Mouse (Mus musculus) megakaryocyte progenitor cell, adult 5-6 weeks (primary cell): ENCODE data around the gene Soat2. TPM values are rescaled to one million over a fixed set of nuclear protein-coding genes. Genes with fewer than 3 reads are reported as not detected.

ENCODE experiments used
- ATAC-seq: replicated peaks from 2 replicates; pipeline ENCODE4 v1.8.0; 2016; ENCODE audit warnings: mild to moderate bottlenecking, moderate TSS enrichment, inconsistent platforms; ENCODE audit not compliant: poor library complexity
- total RNA-seq, 2 experiments: library from RNA; stranded (forward) in 1 of 2; stranded (reverse) in 1 of 2; fragments of 157-497, 149-512 nt in 1 of 2; fragments of 200-1000 nt in 1 of 2; gene quantifications; 2 replicates each; pipeline versions ENCODE4 v1.2.3 to v1.2.4; 2015 to 2017

Soat2 gene
- total RNA-seq, 2 experiments from 2014 or later, result 1.2 to 1.9 TPM

GRCm38 (mm10) chr15:102183076-102183475 is 32.8 kb downstream of the Soat2 start:
- no peak for ATAC-seq

GRCm38 (mm10) chr15:102186239-102186638 is 35.9 kb downstream of the Soat2 start:
- no peak for ATAC-seq

DNA sequence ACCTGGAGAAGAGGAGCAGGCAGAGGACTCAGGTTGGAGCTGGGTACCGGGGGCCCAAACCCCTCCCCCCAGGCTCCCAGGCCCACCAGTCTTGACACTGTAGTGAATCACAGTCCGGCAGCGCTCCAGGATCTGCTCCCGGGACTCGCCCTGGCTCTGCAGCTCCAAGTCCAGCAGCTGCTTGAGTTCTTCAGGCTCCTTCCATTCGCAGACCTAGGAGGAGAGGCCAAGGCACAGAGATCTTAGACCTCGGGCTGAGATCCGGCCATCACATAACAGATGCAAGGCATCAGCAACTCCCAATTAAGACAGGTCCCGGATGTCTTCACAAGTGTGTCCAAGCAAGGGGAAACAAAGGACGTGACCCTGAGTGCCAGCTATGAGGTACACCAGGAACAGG is 37.8 kb downstream of the Soat2 start:
- ATAC-seq, result no peak

GRCm38 (mm10) chr15:102188883-102189282 is 38.6 kb downstream of the Soat2 start:
- no peak for ATAC-seq

DNA sequence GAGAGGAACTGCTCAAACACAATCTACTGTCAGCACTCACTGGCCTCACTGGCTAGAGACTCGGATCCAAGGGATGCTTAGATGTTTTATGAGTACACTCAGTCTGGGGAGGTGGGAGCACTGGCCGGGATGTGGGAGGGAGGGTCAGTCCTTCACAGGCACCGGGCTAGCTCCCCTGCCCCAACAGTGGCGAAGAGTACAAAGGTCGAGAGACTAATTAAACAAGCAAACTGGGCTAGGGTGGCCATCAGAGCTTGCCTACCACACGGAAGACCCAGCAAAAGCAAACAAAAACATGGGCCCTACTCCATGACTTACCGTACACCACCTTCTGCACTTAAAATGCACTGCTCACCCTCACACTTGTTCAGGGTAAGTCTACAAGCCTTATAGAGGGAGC is 41.4 kb downstream of the Soat2 start:
- ATAC-seq, result no peak

- peak; percentile 63 for ATAC-seq
Measured at GRCm38 (mm10) chr15:102192271-102192812, 42.0 kb downstream of the Soat2 start.

- peak; percentile 37; the same call in 1 of the 2 replicates for ATAC-seq
Measured at GRCm38 (mm10) chr15:102192820-102193386, 42.6 kb downstream of the Soat2 start.

GRCm38 (mm10) chr15:102193652-102194051 is 43.3 kb downstream of the Soat2 start:
- ATAC-seq, result no peak

GRCm38 (mm10) chr15:102194439-102194838 is 44.1 kb downstream of the Soat2 start:
- ATAC-seq, result 0 out of 2 replicates have a peak, but pooled peaks have one; percentile 27

GRCm38 (mm10) chr15:102195373-102195772 is 45.0 kb downstream of the Soat2 start:
- ATAC-seq, result no peak

GRCm38 (mm10) chr15:102198841-102199240 is 48.5 kb downstream of the Soat2 start:
- ATAC-seq, result no peak

GRCm38 (mm10) chr15:102202971-102203834 is 52.9 kb downstream of the Soat2 start, which contains the start of gene Zfp740:
TSS of gene Zfp740 (plus strand) at chr15:102203249.
- ATAC-seq, result peak; percentile 90

GRCm38 (mm10) chr15:102203835-102204381 is 53.6 kb downstream of the Soat2 start:
- ATAC-seq, result peak; percentile 19

- ATAC-seq, result no peak
Measured at GRCm38 (mm10) chr15:102204674-102205505, 54.6 kb downstream of the Soat2 start, which contains the start of gene Csad. TSS of gene Csad (minus strand) at chr15:102204724.

- no peak for ATAC-seq
Measured at GRCm38 (mm10) chr15:102205779-102206178, 55.5 kb downstream of the Soat2 start.

DNA sequence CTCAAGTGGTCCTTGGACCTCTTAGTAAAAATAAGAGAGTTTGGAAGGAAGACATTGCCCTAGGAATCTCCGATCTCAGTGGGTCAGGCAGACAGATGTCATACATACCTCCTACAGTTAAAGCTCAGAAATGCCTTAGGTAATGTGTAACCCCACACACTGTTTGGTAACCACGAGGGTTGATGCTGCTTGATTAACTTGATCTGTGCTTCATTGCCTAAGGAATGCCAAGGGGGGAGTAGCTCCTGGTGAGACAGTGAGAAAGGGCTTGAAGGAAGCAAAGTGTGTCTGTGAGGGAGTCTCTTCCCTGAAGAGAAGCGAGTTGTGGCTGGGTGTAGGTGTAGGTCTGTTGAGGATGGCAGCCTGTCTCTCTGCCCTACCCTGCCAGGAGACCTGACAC is 57.0 kb downstream of the Soat2 start:
- ATAC-seq, result no peak

DNA sequence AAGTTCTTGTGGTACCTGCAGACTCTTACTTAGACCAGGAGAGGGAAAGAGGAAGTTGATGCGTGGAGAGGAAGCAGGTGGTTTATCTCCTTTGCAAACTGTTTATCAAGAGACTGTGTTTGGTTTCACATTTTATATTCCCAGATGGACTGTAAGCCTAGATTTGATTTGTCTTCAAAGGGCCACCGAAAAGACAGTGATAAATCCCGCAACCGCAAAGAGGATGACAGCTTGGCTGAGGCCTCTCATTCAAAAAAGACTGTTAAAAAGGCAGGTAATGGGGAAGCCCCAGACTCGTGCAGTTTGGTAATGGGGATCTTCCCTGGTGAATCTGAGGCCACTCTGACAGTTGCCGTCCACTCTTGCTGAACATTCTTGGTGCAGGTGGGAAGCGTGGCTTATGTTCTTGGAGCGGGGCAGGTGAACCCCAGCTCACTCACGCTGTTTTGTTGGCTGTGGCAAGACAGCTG is 57.8 kb downstream of the Soat2 start:
- ATAC-seq, result peak; percentile 16; the same call in 1 of the 2 replicates

GRCm38 (mm10) chr15:102209114-102209513 is 58.8 kb downstream of the Soat2 start:
- ATAC-seq, result no peak

DNA sequence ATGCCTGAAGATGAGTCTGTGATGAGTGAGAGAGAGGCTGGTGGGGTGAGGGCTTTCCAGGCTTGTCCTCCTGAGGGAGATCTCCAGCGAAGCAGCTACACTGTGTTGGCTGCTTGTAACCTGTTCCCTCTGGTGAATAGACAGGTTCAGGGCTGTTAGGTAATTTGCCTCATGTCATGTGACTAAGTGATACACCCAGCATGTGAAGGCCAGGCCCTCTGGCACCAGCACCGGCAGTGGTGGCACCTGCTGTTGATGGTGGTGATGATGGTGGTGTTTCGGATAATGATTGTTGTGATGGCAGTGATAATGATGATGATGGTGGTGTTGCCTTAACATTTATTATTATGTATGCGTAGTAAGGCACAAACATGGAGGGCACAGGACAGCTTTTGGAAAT is 60.5 kb downstream of the Soat2 start:
- ATAC-seq, result no peak

DNA sequence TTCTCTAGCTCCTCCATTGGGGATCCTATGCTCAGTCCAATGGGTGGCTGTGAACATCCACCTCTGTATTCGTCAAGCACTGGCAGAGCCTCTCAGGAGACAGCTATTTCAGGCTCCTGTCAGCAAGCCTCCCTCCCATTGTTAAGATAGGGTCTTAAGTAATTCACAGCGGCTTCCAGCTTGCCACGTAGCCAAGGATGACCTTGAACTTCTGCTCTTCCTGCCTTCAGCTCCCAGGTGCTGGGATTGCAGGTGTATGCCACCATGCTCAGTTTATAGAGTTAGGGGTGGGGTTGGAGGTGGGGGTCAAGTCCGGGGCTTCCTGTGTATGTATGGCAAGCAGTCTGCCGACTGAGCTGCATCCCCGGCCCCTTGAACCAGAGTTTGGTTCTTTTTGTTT is 61.6 kb downstream of the Soat2 start:
- ATAC-seq, result no peak
